Mouse (Mus musculus): ENCODE measurements around the gene Cyb5d1.
A peak's percentile ranks its signal among the peaks of the same experiment; 100 is the strongest.

The Cyb5d1 gene

DNA sequence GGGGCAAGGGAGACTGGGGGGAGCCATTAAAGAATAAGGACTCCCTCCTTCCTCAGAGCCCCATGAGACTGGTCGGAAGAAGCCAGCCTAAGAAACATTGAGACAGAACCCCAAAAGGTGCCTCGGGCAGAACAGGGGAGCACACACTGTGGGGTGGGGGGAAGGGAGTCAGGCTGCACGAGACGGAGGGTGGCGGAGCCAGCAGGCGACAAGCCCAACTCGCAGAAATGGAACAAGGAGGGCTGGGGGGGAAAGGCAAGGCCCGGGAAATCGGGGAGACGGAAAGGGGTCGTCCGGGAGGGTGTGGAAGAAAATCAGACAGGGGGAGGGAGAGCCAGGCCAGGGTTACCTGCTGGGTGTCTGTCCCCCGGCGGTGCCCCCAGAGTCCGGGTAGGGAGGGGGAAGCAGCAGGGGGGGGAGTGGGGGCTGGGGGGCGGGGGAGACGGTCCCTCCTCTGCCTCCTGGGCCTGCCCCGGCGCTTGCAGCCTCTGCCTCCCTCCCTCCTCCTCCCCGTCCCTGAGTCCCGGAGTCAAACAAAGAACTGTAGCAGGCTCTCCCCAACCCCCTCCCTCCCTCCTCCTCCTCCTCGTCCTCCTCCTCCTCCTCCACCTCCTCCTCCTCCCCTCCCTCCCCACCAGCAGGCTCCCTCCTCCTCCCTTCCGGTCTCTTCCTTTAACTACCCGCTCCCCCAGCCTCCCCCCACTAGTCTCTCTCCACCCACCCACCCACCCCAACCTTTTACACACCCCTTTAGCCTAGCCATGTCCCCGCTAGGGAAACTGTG, 20.4 kb upstream of the Cyb5d1 start:
- DNase-seq (ENCODE audit: low spot score), result no peak

DNA sequence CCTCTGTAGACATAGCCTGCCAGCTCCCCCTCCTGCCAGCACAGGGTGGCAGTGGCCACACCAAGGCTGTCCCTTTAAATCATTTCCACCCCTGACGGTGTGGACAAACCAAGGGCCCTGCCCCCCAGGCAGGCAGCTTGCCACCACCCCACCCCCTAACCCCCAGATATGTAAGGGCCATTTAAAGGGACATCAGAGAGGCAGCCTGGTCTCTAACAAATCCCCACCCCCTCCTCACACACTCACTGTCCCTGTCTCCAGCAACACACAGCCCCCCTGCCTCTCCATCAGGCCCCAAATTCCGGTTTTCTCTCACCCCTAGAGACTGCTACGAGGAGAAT, 19.9 kb upstream of the Cyb5d1 start:
- DNase-seq (ENCODE audit: low spot score), result no peak

DNA sequence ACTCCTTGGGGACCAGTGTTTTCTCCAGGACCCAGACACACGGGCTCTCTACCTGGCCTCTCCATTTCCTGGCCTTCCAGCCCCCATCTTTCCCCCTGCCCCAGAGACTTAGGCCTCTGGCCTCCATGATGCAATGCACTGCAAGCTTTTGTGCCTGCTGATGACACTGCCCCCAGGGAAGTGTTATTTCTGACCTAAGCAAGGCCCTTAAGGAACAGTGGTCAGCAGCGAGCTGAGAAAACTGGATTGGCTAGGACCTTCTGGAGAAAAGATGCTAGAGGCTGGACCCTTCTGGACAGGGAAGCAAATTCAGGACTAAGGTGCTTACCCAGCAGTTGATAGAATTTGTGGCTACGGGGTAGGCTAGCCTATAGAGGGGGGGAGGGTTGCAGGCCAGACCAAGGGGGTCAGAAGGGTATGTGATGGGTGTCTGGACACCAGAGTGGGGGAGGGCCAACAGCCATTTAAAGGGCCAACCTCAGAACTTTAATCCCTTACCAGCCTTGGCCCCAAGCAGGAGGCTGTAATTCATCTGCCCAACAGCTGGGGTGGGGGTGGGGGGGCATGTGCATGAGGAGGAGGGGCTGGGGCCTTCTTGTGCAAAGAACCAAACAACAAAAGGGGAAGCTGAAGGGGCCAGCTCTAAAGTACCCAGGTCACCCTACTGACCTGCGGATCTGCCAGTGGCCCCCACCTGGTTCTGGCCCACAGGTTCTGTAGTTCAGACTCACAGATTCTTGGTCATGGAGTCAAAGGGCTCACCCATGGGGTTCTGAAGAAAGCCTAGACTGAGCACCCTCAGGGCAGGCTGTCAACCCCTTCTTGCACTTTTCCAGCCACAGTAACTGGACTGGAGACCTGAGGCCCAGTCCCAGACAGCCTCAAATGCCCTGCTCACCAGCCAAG, 19.2 kb upstream of the Cyb5d1 start:
- no peak for DNase-seq (ENCODE audit: low spot score)

DNA sequence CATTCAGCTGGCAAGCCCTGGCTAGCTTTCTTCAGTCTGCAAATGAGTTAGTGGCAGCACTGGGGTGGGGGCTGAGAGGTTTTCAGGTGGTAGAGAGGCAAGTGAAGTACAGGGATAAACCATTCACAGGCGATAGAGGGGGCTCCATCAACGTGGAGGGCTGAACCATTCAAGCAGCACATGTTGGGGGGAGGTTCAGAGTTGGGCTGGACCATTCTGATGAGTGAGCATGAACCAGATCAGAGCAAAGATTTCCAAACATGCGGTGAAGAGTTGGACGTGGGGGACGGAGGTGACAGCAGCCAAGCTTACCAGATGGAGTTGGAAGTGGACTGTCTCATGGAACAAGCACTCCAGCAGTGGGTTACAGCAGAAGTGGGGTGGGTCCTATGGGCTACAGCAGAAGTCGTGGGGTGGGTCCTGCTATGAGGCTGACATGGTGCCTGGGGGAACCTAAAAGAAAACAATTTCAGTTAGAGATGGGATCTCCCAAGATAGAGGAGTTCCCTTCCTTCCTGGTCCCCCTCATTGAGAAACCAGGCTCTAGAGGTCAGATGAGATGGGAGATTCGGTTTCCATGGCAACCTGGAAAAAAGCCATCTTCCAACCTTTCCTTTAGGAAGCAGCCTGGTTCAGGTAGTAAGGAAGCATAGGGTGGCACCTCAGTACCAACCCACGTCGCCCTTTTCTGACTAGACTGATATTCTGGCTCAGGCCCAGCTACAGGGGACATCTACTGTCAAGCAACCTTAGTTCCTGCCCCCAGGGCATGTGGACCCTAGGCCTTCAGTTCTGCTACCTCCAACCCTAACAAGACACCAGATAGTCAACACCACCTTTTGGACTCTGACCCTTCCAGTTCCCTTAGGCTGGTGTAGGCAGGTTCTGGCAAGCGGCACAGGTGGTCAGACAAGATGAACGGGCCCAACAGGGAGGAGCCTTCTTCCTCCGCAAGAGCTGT, 18.1 kb upstream of the Cyb5d1 start, which contains the start of gene Kdm6b:
Gene Kdm6b, minus strand, starts transcription at position 455 of the 961 bp plus-strand sequence.
- DNase-seq (ENCODE audit: low spot score), result no peak

DNA sequence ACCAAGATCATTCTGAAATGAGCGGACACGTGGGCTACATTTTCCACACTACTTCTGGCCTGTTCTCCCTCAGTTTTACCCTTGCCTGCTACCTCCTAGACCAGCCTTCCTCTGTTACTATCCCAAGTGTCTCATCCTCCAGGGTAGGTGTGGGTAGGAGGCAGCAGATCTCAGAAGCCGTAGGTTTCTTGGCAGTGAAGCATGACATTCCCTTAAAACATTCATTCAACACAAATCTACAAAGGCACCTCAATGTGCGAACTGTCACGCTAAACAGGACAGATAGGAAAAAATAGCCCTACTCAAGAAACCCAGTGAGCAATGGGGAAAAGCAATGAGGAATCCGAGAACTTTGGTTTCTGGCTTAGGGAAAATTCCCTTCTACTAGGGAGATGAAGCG, 17.1 kb upstream of the Cyb5d1 start:
- DNase-seq (ENCODE audit: low spot score), result no peak

DNA sequence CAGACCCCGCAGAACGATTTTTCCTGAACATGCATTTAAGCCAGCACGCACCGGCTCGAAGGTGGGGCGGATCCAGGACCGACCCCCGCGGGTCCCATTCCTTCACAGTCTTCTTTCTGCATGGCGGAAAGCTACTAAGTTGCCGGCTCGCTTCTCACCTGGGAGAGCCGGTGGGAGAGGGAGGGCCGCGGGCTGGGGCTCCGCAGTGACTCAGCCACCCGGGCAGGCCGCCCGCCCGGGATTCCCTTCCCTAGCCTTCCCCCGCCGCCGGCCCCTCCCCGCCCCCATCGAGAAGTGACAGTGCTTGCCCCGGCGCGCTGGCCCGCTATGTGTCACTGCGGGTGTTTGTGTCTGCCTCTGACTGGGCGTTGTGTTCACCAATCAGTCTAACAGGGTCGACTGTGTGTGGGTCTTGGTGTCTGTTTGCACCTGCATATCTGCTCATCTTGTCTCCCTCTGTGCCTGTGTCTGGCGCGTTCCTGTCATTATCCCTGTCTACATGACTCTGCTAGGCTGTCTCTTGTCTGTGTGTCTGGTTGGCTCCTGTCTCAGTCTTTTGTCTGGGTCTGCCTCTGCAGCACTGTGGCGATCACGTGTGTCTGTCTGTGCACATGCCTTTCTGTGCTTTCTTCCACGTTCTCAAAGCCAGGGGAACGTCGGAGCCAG, 16.2 kb upstream of the Cyb5d1 start:
- no peak for DNase-seq (ENCODE audit: low spot score)

DNA sequence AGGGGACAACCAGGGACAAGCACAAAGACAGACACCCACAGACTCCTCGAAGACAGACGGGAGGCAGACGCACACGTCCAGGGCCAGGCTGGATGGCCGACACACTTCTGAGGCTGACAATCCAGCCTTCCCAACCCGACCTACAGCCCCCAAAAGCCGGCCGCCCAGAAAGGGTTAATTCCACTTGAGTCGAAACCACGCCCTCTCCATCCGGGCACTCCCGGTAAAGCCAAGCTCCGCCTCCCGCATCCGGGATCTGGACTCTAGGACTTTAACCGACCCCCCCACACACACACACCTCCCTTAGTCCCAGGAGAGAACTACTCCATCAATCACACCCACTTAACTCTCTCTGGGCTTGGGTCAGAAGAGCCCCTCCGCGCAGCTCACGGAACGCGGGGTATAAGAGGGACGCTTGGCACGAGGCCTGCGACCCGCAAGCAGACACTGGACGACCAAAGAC, 15.7 kb upstream of the Cyb5d1 start:
- peak; percentile 92 for DNase-seq (ENCODE audit: low spot score)

DNA sequence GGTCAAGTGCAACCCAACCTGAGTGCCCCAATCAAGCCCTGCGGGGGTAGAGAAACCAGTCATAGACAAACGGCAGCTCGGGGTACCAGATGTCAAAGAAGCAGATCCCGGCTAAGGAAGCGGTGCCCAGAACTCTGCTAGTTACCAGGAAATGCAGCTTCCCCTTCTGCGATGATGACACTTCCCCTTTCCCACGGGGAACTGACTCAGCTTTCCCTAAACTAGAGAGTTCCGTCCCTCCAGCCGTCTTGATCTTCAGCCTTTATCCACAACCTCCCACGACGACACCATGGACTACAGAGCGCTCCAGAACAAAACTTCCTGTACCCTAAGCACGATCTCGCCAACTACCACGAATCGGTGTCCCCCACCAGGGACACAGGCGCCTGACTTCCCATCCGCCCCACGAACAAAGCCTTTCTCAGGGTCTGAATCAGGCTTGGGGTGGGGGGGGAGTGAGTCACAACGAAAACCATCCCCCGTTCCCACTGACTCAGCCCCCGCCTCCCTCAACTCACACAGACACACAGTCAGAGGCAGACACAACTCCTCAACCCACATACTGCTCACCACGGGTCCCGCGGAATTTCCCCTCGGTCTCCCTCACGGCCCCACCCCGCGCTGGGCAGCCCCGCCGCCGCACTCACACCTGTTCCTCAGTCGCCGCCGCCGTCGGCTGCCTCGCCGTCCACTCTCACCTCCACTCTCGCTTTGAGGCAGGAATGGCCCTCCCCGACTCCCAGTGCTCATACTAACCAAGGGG, 15.1 kb upstream of the Cyb5d1 start:
- DNase-seq (ENCODE audit: low spot score), result no peak

DNA sequence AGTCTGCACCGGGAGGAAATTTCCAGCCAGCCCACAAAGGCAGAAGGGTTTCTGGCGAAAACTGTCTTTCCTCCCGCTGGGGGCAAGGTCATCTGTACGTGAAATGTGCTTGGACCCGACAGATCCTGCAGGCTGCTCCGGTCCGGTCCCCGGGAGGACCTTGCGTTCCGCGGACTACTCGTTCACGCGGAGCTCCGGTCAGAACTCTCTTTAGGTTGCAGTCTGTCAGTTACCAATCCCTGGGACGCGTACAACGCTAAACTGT, 14.5 kb upstream of the Cyb5d1 start:
- DNase-seq (ENCODE audit: low spot score), result no peak

DNA sequence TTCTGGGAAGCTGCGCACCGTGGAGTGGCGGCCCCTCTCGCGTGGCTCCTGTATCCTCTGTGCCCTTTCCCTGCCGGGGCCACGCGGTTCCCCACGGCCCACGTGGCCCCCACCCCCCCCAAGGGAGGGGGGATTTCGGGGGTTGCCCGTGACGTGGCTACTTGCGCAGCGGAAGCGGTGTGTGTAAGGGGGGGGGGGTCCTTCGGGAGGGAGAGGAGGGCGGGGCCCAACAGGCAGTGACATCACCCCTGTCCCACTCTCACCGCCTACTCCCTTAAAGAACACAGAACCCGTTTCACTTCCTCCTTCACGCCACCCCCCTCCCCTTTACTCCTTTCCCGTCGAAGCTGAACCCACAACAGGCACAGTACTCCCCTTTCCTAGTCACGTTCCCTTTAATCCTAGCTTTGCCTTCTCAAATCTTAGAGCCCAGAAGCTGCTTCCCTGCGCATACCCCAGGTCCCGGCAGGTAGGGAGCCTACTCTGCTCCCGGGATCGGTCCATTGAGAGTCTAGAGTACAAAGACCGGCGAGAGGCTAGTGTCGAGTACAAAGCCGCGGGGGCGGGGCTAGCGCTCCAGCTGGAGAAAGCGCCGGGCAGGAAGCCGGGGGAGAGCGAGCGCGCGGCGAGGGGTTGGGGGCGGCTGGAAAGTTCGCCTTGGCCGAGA, 14.1 kb upstream of the Cyb5d1 start:
- peak; percentile 72 for DNase-seq (ENCODE audit: low spot score)

DNA sequence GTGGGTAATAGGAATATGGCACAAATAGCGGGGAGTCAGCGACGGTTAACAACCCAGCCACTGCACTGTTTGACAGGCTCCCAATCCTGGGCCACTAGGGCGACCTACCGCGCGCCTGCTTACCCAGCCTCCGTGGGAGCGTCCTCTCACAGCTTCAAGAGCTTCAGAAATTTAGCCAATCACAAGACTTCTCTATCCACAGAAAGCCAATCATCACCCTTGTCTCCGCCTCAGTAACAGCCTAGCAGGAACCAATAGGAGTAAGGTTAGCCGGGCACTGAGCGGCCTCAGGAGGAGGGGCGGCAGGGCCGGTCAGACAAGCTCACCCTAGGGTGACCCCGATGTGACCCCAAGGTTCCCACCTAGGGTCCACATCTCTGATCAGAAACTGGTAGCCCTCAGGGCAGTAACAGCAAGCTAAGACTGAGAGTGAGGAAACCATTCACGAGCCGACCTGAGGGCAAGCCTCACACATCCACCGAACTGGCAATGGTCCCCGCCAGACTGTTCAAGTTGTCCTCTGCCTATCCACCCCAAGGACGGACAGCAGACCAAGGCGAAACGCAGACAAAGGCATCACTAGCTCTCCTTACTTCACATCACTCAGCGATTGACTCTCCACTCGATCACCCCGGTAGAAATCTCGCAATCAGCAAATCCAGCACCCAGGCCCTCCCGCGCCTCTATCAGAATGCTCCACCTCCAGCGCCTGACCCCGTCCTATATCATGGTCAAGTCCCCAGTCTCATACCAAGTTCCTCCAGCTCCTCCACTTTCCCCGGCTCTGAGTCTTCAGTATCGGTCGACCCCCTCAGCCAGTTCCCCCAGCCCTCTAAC, 13.3 kb upstream of the Cyb5d1 start:
- peak; percentile 57 for DNase-seq (ENCODE audit: low spot score)

DNA sequence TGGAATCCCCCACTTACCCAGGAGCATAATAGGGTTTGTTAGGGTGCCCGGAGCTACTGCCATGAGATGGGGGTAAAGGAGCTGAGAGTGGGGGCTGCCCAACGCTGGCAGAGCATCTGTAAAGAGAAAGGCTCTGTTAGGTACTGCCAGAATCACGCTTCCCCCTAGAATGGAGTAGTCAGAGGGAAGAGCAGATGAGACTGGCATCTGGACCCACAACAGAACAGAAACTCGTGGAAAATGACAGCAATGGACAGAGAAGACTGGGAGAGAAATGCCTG, 12.2 kb upstream of the Cyb5d1 start:
- DNase-seq (ENCODE audit: low spot score), result no peak

DNA sequence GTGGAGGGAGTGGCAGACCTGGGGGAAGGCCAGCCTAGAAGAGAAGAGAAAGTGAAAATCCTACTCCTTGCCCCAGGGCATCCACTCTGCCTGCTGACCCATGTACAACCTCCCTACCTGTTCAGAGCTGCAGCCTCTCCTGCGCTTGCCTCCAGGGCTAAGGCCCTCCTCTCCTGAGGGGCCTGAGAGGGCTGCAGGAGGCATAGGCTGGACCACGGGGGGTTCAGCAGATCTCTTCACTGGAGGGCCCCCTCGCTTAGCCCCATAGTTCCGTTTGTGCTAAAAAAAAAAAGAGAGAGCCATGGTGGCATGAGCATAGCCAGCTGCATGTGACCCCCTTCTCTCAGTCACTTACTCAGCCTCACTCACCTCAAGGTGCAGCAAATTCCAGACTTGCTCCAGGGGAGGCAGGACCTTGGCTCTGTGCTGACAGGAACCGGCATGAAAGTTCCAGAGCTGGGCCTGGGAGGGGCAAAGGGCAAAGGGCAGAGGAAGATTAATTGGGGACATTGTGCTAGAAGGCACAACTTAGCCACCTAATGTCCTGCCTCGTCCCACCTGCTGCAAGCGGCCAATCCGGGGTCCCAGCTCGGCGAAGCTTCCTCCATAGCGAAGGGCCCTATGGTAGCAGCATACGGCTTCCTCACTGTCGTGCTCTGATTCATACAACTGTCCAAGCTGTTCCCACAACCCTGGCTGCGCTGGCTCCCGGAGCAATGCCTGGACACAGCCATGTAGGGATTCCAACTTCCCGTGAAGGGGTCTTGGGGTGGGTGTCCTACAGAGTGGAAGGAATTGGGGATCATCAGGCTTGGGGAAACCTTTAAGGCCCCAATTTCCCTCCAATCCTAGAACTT, 11.7 kb upstream of the Cyb5d1 start:
- no peak for DNase-seq (ENCODE audit: low spot score)

DNA sequence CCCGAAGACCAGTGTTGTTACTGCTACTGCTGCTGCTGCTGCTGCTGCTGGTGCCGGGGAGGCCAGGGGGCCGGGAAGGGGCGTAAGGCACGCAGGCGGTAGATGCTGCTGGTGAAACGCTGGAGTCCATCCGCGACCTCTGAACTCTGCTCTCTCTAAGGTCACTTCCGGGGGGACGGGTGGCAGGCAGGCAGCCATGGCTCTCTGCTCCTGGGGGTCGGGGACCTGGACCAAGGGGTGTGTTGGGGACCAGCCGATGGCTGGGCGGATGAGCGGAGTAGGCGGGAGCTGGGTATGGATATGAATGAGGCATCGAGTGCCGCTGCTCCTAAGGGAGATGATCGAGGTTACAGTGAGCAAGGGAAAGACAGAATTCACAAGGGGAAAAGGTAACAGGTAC, 10.9 kb upstream of the Cyb5d1 start:
- no peak for DNase-seq (ENCODE audit: low spot score)

DNA sequence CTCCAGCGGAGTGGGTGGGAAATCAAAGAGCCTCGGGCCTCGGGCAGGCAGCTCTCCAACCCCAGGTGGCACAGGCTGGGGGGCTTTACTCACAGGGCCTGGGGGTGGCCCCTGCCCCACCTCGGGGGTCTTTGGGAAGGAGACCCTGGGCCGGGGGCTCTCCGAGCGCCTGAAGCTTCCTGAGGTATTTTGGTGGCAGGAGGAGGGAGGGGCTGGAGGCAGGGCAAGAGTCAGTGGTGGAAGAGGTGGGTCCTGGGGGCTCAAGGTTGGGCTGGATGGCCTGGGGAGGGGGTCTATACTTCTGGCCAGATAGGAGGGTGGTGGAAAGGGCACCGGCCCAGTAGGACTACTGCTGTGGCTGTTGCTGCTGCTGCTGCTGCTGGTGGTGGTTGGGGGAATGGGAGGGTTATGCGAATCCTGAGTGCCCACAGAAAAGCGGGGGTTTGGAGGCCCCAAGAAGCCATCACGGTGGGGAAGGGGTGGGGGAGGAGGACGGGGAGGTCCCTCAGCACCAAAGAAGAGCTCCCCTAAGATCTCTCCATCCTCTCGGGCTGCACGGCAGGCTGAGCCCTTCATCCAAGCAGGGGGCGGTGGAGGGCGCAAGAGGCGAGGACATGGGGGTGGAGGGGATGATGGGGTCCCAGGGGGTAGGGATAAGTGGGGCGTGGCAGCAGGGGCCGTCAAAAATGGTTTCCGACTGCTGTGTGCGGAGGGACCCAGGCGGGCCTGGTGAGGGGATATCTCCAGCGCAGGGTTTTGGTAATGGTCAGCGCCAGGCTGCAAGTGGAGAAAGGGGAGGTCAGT, 10.2 kb upstream of the Cyb5d1 start:
- no peak for DNase-seq (ENCODE audit: low spot score)

DNA sequence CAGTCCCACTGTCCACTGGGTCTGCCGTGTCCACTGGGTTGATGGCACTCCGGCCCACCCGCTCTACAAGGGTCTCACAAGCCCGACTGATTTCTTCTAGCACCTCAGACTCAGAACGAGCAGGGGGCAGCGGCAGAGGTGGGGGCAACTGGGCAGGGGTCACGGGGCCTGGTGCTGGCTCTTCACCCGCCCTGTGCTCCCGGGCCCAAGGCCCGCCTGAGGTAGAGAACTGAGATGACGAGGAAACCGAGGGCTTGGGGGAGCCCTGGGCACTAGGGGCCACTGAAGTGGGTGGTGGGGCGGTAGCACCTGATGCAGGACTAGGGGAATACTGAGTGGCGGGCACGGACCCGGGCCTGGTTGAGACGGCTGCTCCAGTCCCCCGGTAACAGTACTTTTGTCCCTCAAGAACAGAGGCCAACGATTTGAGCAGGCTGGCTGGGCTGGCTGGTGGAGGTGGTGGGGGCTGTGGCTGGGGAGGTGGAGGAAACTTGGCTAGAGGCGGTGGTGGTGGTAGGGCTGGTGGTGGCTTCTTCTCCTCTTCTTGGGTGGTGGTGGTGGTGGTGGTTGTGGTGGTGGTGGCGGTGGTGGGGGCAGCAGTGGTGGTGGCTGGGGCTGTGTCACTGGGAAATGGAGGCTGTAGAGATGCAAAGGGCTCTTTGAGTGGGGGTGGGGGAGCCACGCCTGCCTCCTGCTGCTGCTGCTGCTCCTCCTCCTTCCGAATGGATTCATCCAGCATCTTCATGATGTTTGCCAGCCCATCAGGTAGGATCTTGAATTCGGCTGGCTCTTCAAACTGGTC, 9.4 kb upstream of the Cyb5d1 start:
- no peak for DNase-seq (ENCODE audit: low spot score)

Measured in ovary, postnatal 10 days (tissue).